Mouse (Mus musculus): ENCODE measurements around the gene Hepacam2.

DNA sequence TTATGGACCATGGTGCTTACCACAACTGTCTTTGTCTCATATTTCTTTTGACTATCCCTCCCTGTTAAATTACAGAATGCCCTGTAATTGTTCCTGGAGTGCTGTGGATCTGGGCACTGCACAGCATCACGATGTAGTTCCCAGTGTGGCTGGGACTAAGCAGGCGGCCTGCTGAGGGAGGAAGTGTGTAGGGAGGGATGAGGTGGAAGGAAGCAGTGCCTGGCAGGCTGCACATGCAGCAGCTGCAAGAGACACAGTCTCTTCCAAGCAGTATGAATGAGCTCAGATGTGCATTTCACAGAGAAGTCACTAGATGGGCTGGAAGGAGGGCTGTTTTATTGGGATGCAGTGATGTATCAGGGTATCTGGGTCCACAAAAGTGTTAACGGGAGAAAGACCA, 14.5 kb upstream of the Hepacam2 start:
- TF ChIP-seq CTCF (IDR thresholded peaks at IDR 0.05; ENCODE audit: low read depth) (no peak), EP300 (IDR thresholded peaks at IDR 0.05; ENCODE audit: low read depth) (no peak)

Data from heart, postnatal 0 days (tissue).